Mouse (Mus musculus) fibroblast of lung, adult 2 months (primary cell): ENCODE measurements around the gene Ddx6.
"Not testable (repeated sequence)": the region's sequence is repeated elsewhere in the genome, so short reads cannot be mapped to it uniquely, and the experiment has no call there.

Experiments used
- DNase-seq: peaks from one replicate; pipeline ENCODE4 v3.0.0-alpha.2; 2011; ENCODE audit warnings: low read depth

Gene Ddx6

GRCm38 (mm10) chr9:44604779-44605615 lies at the start of gene Ddx6:
Ddx6 (plus strand) TSS chr9:44604892.
- DNase-seq: no peak

GRCm38 (mm10) chr9:44561597-44561996 lies 43.1 kb upstream of the Ddx6 start, which contains the start of gene Cxcr5:
Cxcr5 (minus strand) TSS chr9:44561877.
- no peak for DNase-seq

DNA sequence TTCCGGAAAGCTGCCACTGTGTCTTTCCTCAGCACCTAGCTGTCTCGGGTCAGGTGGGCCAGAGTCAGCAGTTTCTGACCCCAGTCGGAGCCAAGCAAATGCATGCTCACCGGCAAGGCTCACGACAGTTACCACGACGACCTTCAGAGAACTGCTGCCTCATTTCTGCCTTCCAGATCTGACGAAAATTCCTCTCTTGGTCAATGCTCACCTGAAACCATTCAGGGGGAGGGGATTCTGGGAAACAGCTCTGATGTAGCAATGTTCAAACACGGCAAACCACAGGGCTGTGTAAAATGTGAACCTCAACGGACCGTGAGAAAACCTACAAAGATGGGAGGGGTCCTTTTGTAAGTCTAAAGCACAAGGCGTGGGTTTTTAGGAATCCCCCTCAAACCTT lies 41.8 kb upstream of the Ddx6 start:
- DNase-seq: no peak

DNA sequence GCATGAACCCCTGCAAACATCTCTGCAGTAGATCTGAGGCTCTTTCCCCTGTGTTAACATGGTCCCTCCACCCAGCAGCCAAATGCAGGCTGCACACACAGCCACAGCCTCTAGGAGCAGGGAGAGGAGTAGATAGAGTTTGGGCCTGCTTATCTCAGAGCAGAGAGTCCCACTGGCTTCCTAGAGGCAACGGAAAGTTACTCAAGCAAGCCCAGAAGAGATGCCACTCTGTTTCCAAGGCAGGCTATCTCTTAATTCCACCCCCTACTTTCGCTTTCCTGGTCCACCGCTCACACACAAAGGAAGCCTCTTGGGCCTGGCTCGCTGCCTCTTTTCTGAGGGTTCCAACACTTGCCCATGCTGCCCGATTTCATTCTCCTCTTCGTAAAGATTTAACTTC lies 39.3 kb upstream of the Ddx6 start:
- no peak for DNase-seq

DNA sequence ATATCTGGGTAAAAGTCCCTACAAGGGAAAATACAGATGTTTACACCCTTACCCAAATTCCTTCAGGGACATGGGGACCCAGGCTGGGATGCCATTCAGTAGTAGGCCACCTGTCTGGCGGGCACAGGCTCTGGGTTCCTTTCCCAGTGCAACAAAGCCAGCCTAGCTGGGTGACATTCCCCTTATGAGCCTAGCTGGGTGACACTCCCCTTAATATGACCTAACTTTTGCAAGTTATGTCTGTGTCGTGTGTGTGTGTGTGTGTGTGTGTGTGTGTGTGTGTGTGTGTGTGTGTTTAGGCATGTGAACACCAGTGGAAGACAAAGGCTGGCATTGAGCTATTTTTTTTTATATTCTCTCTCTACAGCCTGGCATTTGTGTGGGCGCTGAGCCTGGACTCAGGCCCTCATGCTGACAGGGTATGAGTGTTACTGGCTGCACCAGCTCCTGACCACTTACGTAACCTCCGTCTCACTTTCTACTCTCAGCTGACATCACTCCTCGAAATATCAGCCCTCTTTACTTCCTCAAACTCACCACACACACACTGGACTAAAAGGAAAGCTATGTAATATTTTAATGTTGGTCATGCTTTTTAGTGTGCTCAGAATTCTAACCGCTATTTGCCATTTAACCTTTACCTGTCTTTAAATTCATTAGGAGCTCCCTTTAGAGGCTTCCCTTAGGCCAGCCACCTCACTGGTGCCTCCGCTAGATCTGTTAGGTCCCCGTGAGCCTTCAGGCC lies 37.2 kb upstream of the Ddx6 start:
- peak; percentile 92 for DNase-seq

DNA sequence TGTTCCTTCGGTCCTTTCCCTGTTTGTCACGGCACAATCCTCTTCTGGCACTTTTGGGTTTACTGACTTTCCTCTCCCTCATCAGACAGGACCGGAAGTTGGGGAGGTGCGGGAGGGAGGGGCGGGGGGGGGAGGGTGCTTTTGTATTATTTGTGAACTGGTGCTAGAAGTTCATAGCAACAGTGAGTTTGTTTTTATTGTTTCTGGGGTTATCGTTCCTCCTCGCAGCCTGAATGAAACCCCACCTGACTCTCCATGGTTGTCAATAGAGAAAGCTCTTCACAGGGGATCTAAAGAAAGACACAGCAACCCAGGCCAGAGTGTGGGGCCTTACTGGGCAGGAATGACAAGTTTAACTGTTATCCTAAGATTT lies 36.6 kb upstream of the Ddx6 start:
- no peak for DNase-seq

- no peak for DNase-seq
Observed at GRCm38 (mm10) chr9:44570939-44571382, 33.7 kb upstream of the Ddx6 start.

DNA sequence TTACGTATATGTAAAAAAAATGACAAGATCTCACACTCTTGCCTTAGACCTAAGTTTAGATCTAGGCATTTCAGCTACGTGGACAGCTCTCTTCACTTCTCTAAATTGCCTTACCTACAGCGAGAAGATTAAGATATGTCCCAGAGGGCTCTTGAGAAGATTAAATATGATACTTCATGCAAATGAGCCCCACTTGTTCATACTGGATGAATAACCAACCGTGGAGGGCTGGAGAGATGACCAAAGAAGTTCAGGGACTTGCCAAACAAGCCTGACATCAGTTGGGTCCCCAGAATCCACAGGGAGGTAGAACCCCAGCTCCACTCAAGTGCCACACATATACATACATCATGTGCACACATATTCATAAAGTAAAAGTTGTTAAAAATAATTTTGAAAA lies 31.4 kb upstream of the Ddx6 start:
- DNase-seq: no peak

- no peak for DNase-seq
Observed at GRCm38 (mm10) chr9:44575095-44575494, 29.6 kb upstream of the Ddx6 start.

DNA sequence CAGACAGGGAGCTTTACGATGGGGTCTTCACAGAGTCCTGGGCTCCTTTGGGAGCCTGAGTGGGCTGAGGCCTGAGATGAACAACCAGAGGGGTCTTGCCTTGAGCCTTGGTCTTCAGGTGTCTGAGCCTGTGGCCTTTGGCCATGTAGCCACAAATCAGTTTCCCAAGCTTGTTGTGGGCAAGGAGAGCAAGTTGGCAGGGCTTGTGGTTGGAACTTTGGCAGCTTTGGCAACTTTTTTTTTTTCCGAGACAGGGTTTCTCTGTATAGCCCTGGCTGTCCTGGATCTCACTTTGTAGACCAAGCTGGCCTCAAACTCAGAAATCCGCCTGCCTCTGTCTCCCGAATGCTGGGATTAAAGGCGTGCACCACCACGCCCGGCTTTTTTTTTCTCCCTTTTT lies 28.6 kb upstream of the Ddx6 start:
- DNase-seq: not testable (repeated sequence)

DNA sequence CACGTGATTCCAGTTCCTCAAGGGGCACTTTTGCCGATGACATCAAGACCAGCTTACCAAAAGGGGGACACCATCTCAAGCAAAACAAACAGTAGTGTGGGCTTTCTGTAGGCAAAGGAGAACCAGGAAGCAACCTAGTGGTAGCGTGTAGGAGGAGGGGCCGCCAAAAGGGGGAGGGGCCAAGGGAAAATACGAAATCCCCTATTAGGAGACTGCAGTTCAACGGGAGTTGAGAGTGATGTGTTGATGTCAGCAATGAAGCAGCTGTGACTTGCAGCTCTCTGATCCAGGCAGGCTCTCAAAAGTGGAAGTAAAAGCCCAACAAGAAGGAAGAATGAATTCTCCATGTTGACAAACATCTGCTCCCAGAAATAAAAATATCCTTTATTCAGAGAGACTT lies 25.3 kb upstream of the Ddx6 start:
- no peak for DNase-seq

- DNase-seq: no peak
Observed at GRCm38 (mm10) chr9:44580085-44580484, 24.6 kb upstream of the Ddx6 start.

DNA sequence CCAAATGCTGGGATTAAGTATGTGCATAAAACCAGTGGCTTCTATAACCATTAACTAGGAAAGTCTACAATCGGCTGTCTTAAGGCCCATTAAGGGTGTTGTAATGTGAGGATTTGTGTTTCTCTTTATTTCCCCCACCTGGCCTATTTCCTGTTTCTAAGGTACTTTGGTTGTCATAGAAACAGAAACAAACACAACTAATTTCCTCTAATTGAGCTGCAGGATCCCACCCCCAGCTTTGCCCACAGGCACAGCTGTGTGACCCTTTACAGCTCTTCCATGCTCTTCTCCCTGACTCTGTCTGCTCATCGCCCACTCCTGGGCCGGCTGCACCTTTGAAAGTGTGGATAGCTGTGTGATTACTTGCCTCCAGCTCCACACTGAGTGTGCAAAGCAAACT lies 23.3 kb upstream of the Ddx6 start:
- no peak for DNase-seq

- no peak for DNase-seq
Observed at GRCm38 (mm10) chr9:44582390-44582789, 22.3 kb upstream of the Ddx6 start.

- DNase-seq: no peak
Observed at GRCm38 (mm10) chr9:44586640-44587261, 17.9 kb upstream of the Ddx6 start.

- no peak for DNase-seq
Observed at GRCm38 (mm10) chr9:44587262-44588160, 17.2 kb upstream of the Ddx6 start.

DNA sequence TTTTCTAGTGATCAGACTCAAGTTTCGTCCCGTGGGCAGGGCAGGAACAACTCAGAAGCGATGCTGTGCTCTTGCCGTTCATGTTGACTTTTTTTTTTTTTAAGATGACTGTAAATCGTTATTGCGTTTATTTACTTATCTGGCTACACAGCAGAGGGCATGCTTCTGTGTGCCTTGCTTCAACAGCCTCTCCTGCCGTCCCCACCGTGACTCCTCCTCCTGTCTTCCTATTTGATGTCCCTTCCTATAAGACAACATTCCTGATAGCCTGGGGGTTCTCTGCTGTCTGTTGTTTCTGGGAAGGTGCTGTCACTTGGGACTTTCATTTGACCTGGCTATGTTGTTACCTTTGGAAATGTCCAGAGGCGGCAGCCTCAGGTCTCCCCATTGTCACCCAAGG lies 16.1 kb upstream of the Ddx6 start:
- DNase-seq: no peak

DNA sequence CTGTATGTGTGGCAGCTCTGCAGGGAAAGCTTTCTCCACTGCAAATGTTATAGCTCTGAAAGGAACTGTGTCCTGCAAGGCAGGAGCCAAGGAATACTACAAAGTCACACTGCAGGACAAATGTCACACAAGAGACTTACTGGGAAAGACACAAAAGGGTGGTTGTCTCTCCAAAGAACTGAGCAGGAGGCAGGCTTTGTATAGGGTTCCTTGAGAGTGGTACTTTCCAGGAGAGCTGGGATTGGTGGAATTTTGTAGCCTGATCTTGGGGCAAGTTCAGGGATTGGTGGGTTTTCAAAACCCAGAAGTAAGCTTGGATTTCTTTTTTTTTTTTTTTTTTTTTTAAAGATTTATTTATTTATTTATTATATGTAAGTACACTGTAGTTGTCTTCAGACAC lies 15.6 kb upstream of the Ddx6 start:
- DNase-seq: no peak

GRCm38 (mm10) chr9:44590969-44591368 lies 13.7 kb upstream of the Ddx6 start:
- DNase-seq: no peak

DNA sequence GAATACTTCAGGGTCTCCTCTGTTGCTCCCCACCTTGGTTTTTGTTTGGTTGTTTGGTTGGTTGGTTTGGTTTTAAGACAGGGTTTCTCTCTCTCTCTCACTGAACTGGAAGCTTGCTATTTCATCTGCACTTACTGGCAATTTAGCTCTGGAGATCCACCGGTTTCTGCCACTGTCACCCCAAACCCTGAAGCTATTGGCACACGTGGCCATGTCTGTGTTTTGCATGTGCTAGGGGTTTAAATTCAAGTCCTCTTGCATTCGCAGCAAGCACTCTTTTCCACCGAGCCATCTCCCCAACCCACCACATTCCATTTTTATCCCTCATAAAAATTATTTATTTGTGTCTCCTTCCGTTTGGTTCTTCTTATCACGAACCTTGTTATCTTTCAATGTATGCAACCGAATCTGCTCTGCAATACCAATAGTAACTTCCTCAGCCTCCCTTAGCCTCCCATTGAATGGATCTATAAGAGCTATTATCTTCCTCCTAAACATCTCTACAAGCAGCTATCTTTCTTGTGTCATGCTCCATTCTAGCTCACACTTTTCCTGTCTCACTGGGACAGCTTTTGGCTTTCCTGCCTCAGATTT lies 13.0 kb upstream of the Ddx6 start:
- no peak for DNase-seq

GRCm38 (mm10) chr9:44593221-44593620 lies 11.5 kb upstream of the Ddx6 start:
- no peak for DNase-seq
